Mouse (Mus musculus) adrenal gland, postnatal 4 days (tissue): ENCODE data around the gene Gm49630. TPM values are rescaled to one million over a fixed set of nuclear protein-coding genes. Genes with fewer than 3 reads are reported as not detected.
"Not testable (repeated sequence)": the region's sequence is repeated elsewhere in the genome, so short reads cannot be mapped to it uniquely, and the experiment has no call there.

Experiments used
- DNase-seq, 2 experiments: peaks; one replicate each; pipeline ENCODE4 v3.0.0; 2021 to 2022; ENCODE audit warnings: low spot score in 2 of 2, mixed read lengths in 2 of 2
- long read RNA-seq, 2 experiments: library from polyadenylated mRNA; stranded (forward); transcript quantifications; one replicate each; pipeline ENCODE4 v2.0.0; 2021
- total RNA-seq, 2 experiments: library from RNA; stranded (reverse); gene quantifications; 2 replicates each; pipeline ENCODE4 v1.2.3; 2021

Gene Gm49630
- not detected for total RNA-seq
- long read RNA-seq, experiment 1: 0 reads
- long read RNA-seq, experiment 2, partial matches to known transcripts: 0 of 1 reads
- long read RNA-seq, experiment 2, other reads (novel, unspliced or antisense): 1 of 1 reads

DNA sequence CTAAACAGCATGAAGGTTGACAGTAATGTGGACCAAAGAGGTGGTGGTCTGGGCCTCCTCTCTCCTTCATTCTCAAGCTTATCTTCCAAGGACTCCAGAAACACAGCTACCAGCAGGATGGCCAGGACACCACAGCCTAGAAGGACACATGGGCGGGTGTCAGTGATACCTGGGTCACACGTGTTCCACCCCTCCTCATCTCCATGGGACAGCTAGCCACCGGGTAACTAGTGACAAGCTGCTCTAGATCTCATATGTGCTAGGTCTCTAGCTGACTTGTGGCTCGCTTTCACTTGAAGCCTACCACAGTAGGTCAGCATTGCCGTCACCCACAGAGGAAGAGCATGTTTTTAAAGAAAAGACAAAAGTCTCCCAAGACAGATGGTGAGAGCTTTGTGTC is at the start of gene Gm49630:
Gene Gm49630 (minus strand): TSS at position 101 of the 400 bp plus-strand sequence.
- DNase-seq: not testable (repeated sequence)

DNA sequence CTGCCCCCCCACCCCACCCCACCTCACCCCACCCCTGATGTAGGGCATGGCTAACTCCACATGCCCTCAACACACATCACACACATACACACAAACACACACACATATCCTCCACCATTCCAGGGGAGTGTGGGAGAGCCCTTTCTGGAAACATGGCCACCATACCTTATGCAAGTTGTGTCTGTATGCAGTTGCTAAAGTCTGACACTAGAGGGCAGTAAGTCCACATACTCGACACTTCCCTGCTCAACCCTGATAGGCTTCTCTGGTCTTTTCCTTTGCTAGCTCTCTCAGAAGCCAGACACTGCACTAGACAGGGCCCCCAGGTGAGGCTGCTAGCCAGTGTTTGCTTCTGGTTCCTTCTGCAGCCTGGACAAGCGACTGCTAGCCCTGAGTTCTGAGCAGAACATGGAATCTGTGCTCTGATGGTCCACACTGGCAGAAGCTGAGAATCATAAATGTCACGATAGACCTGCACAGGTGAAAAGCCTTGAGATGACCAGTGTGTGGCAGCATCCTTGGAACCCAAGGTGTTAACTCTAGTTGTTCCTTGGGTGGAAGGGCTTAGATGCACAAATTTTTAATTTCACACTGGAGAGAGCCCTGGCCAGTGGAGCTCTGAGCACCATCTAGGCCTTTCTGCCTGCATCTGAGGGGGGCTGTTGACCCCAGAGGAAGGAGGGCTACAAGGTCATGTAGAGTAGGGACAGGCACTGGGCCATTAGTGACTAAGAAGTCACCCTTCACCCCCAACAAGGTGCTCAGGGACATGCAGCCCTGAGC is 48.6 kb upstream of the Gm49630 start:
- not testable (repeated sequence) for DNase-seq

DNA sequence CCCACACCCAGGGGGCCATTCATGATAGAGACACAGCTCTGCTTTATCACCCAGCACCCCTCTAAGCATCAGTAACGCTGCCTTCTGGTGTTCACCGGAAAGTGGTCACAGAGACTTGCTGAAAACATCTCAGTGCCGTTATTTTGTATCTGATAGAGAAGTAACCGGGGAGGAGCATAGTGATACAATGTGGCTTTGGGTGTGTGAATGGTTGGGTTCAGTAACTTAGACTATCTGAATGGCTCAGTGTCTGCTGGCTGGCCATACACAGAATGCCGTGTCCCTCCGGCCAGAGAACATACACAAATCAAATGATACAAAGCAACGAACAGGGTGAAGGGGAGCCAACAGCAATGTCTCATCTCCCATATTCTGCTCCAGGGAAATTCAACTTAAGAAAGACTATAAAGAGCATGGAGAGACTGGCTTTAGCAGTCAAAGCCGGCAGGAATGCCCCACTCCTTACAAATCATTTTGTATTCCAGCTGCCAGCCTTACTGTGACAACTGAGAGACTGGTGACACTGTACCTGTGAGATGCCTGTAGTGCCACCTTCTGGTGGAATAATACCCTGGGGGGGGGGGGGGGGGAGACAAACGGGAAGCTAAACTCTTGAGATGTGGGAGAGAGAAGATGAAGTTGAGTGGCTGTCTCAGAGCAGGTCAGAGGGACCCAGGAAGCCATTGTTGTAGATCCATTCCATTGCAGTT is 43.0 kb upstream of the Gm49630 start:
- DNase-seq: not testable (repeated sequence)

DNA sequence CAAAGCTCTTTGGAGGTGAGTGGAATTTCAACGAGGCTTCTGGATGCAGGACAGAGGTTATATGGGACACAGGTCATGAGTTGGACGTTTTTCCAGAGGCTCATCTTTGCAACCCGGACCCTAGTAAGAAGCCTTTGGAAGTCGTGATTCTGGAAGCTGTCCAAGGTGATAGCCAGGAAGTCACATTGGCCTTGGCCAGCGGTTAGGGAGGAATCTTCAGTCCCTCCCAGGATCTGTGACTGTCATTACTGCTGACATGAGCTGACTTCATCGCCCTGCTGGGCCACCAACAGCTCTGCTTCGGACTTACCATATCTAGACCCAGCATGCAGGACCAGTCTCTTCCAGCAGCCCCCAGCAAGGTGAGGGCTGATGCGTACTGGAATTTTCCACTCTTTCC is 41.6 kb upstream of the Gm49630 start:
- not testable (repeated sequence) for DNase-seq

DNA sequence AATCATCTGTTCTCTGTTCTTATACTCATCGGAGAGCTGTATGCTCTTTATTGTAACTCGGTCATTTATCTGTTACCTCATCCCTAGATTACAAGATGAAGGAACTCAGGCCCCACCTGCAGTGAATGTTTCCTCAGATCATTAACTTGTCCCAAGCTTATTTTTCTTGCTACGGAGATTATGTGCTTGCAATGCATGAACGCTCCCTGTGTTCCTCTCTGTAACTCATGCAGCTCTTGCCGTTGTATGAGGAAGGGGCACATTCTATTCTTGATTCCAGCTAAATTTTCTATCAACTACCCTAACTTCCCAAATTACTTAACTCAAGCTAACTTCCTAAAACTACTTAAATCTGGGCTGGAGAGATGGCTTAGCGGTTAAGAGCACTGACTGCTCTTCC is 28.0 kb upstream of the Gm49630 start:
- DNase-seq: not testable (repeated sequence)

DNA sequence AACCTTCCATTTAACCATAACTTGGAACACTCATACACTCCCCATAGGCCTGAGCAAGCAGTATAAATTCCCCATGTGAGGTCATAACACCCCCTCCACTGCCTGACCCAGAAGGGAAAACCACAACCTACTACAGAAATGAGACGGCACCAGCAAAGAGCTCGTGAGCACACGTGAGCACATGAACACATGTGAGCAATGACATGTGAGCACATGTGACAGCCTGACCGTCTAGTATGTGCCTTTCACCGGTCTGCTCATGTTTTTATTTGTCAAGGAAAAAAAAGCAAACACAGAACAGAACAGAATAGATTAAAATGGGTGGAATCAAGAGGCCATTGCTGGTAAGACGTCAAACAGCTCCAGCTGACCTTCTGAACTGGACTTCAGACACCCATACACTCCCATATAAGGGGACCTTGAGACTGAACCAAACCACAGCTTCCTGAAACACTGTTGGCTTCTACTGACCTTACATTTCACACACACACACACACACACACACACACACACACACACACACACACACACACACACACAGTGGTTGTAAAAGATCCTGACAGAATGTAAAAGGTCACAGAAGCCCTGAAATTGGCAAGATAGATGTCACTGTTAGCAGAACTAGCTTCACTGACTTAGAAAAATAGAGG is 26.5 kb upstream of the Gm49630 start:
- DNase-seq: peak in 1 of 2 experiments; percentile 25

DNA sequence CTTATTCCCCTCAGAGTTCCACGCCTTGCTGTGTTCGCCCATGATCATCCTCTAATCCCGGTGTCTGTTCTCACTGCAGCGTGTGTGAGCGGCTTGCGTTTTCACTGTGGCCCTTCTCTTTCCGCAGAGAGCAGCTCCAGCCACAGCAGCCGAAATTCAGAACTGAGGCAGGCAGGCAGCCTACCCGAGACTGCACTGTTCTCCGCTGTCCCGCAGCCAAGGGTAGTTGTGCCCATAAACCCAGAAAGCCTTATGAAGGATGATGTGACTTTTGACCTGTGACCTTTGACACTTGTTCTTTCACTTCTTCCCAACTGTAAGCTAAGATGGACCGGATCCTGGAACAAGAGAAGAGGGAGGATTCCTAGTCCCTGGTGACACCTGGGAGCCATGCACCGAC is 25.3 kb upstream of the Gm49630 start:
- not testable (repeated sequence) for DNase-seq

DNA sequence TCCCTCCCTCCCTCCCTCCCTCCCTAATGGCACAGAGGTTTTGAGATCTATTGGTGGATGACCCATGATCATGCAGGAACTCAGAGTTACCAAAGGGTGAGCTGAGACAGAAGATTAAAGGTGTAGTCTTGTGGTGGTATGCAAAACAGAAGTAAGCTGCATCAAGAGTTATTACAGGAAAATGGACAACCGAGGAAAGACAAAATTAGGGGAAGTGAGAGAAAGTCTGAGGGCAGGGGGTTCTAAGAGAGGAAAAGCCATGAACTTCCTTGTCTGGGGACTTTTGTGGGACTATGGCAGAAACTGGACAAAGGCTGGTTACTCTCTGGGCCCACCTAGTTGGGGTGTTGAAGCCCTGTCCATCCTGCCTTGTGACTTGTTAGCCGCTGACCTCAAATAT is 24.5 kb upstream of the Gm49630 start:
- not testable (repeated sequence) for DNase-seq

DNA sequence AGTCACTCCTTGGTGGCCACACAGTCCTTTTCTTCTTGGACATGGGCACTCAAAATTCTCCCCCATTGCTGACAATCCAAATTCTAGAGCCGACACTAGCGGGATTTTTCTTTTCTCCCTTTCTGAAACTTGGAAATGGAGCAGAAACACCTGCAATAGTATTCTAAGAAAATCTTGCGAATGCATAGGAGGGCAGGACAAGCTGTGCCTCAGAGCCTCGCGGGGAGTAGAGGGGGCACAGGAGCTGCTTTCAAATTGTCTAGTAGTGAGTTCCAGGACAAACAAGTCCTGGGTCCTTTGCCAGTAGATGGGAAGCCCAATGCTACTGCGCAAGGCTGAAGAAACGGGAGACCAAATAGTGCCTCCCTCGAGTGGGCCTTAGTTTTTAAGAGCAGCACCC is 23.9 kb upstream of the Gm49630 start:
- not testable (repeated sequence) for DNase-seq

DNA sequence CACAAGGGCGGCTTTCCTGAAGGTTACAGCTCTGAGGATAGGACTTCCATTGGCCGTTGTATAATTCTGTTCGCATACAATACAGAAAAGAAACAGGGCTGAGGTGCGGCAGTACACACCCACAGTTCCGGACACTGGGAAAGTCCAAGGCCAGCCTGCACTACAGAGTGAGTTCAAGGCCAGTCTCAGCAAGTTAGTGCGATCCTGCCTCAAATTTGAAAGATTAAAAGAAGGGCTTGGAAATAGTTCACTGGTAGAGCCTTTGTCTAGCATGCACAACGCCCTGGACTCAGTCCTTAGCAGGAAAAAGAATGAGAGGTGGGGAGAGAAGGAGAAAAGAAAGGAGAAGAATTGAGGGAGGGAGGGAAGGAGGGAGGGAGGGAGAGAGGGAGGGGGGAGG is 23.3 kb upstream of the Gm49630 start:
- not testable (repeated sequence) for DNase-seq

DNA sequence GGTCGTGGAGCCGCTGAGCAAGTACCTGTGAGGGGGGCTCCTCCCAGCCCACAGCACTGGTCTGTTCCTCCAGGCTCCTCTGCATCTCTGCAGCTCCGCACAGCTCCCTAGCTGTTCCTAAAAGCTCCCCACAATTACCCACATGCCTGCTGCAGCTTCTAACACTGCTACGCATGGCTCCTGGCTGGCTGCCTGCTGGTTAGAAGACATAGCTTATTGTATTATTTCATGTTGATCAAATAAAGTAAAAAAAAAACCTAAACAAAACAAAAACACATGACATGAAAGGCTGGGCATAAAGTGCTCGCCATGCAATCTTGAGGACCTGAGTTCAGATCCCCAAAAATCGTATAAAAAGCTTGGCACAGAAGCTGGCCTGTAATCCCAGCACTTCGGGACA is 18.1 kb upstream of the Gm49630 start:
- not testable (repeated sequence) for DNase-seq

DNA sequence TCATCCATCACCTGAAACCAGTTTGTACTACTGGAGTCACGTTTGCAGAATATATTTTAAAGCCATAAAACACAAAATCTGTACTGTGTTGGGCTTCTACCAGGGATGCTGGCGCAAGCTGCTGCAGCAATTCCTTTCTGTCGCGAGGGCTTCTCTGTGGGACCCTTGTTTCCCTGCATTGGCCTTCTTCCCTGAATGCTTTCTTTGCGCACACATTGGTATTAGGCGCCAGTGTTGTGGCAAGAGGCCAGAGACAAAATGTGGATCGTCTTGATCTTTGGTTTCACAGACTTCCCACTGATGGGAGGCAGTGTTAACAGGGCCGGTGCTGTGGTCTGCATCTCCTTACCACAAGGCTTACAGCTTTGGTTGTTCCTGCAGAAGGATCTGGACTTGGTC is 17.2 kb upstream of the Gm49630 start:
- not testable (repeated sequence) for DNase-seq

DNA sequence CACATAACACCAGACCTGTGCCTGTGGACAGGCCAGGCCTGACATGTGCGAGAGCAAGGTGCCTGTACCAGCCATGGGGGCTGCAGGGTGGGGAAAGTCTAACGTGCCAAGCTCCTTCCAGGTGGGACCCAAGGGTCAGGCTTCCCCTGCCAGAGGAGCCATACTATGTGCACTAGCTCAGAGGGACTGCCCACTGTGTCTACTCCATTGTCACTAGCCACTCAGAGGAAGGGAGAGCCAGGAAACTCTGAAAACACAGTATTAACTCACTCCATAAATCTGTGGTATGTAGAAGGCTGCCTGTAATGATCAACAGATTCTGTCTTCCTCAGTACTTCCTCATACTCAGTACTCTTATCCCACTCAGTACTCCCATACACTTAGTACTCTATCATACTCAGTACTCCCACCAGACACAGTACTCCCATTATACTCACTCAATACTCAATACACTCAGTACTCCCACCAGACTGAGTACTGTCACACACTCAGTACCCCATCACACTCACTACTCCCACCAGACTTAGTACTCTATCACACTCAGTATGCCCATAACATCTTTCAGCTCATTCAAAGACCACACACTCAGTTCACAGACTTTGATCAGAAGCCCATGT is 16.7 kb upstream of the Gm49630 start:
- not testable (repeated sequence) for DNase-seq

DNA sequence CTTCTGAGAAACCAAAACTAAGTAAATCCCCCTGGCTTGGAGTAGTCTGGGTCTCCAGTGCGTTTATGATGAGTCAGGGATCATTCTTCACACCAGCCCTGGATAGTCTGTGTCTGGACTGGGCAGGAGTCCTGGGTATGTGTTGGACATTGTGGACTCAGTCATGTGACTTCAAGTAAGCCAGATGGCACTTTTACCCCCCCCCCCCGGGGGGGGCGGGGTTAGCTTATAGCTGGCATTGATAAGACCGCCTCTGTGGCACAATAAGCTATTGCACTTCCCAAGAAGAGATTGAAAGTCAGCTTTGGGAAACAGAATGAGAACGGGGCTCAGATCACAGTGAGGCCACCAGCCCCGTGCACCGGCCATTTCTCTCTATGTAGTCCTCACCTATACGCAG is 14.2 kb upstream of the Gm49630 start:
- not testable (repeated sequence) for DNase-seq

DNA sequence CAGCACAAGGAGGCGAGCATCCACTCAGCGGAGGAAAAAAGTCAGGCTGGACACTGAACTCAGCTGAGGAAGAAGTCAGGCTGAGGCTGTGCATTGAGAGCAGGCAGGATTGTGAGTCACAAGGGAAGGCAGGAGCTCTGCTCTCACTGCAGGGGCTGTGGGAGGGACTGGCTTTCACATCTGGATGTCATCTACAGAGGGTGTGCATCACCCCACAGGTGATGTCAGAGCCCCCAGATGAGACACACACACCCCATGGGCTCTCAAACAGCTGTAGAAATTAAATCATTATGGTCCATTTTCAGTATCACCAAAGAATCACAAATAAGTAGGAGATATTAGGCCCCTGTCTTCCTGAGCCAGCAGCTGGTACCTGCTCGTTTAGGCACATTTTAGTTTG is 13.6 kb upstream of the Gm49630 start, which contains the start of gene Unc93a2:
Gene Unc93a2 (minus strand): TSS at position 101 of the 400 bp plus-strand sequence.
- not testable (repeated sequence) for DNase-seq

DNA sequence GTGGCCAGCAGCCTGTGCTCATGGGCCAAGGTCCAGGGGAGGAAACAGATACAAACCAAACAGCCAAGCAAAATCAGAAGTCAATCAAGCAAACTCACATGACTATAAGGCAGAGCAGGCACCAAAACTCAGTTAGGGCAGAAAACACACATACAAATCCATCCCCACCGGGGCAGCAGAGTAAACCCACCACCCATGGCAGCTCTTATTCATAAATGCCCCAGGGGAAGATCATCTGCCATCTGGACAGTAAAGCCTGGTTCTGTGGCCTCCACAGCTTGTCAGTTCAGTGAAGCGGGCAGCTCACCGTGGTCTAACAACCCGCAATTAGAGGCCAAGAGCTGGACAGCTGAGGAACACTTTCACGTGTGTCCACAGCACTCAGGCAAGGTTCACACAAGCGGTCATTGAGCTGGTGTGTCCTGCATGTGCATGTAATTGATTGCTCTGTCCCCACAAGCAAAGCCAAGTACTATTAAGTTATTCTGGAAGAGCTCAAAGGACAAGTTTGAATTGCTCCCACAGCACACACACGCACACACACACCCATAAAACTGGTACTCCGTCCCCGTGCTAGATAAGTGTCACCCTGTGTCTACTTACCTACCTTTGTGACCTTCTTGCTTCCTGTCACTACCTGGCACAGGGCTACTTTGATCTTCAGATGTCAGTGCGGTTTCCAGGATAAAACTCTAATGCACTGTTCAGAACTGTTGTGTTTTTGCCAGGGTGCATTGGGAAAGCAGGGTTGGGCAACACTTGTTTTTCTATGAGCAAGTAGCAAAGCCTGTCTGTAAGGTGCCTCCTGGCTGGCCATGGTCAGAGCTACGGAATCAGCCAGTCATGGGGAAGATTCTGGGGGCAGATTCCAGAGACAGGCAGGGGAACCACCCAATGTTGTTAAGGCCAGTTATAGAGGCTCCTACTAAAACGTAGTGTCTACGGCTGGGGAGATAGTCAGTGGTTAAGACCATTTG is 11.7 kb upstream of the Gm49630 start:
- DNase-seq: not testable (repeated sequence)

DNA sequence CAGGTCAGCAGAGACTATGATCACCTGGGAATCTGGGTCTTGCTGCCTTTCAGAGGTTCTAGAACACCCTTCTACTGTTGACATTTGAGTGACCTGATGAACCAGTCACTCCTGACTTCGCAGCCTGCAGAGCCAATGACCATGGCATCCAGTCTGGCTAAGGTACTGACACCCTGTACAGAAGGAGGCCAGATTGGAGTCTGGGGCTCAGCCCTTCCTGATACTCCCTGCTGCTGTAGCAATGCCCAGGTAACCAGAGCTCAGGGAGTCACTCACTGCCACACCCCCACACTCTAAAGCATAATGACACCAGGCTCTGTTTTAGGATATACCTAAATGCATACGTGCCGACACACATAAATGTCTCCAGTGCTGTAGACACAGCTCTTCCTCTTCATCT is 10.9 kb upstream of the Gm49630 start:
- not testable (repeated sequence) for DNase-seq

DNA sequence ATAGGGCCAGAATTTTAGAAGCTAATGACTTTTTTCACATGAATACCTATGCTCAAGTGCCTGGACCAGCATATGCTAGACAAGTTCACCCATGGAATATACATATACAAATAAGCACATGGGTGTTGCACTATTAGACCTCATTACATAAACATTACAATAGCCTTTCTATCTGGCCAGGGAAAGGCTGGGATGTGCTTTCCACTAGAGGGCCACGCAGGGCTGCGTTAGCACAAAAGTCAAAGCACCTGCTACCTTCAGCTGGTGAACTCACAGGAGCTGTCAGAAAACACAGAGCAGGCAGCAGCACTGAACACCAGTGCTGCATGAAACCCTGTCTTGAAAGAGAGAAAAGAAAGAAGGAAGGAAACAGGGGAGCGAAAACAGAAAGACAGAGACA is 6.1 kb upstream of the Gm49630 start:
- DNase-seq: not testable (repeated sequence)

DNA sequence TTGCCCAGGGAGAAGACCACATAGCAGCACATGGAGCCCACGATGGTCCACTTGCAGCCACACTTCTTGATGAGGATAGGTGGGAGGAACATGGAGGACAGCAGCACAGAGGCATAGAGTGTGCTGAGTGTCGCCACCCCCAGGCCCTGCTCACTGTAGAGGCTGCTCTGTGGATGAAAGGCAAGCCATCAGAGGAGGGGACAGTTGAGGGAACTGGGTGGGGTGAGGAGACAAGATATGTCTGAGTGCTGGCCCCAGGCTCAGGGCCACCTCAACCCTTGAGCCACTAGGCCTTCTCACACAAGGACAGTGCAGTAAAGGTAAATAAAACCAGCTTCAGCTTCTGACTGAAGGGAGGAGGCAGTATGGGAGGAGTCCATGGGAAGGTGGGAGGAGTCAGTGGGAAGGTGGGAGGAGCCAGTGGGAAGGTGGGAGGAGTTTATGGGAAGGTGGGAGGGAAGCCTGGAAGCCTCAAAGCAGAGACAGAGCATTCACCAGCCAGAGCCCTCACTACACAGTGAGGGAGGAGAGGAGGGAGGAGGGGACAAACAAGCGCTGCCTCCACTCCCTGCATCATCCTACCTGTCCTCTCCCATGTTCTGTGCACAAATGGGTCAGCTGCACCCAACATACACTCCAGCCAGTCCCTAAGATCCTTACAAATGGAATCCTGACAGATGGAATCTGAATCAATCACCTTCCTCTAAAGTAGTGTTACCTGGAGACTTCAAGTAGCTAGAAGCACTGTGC is 5.3 kb upstream of the Gm49630 start:
- DNase-seq: not testable (repeated sequence)
